ENCODE assay signal across 21 mouse cellular contexts in genomic region chr5:28704359-28704758, GRCm38 (mm10).
DNase-seq lines count a peak whose midpoint lies in the region; ATAC-seq lines count a peak whose summit lies in the region.
"Had no signal": no experiment of that assay in that cellular context is flagged by ENCODE, and none has a peak within 500 bp of the region (broad histone marks: within the 10 kb centered on the region; RNA-seq: fewer than 3 reads in every experiment).

No protein-coding gene starts in this region.

- H3K9me3 ChIP-seq in hindbrain, embryonic 12.5 days (replicated peaks), result no peaks in the 10 kb centered on the region
- H3K9me3 ChIP-seq: embryonic facial prominence, embryonic 10.5 days; forebrain, embryonic 10.5 days; forebrain, embryonic 15.5 days; heart, embryonic 10.5 days; hindbrain, embryonic 13.5 days had no signal

- no peak overlapping the region for H3K27ac ChIP-seq in hindbrain, embryonic 12.5 days
- H3K27ac ChIP-seq: embryonic facial prominence, embryonic 10.5 days; forebrain, embryonic 10.5 days; forebrain, embryonic 15.5 days; heart, embryonic 10.5 days; hindbrain, embryonic 13.5 days; hindbrain, postnatal 0 days had no signal

- H3K9ac ChIP-seq in hindbrain, embryonic 12.5 days, result no peak overlapping the region
- H3K9ac ChIP-seq: forebrain, embryonic 15.5 days; hindbrain, embryonic 13.5 days had no signal

- peak; percentile 38 for DNase-seq in right cerebral cortex, adult 18-20 months
- no peak for DNase-seq in right cerebral cortex, postnatal 4 days
- DNase-seq in frontal cortex, adult 2 months (ENCODE audit: extremely low spot score in 1 of 2, low spot score in 1 of 2), result peak; percentile 27 to 58
- DNase-seq in left cerebral cortex, postnatal 25 days (ENCODE audit: low spot score in 2 of 2), result peak; percentile 9 to 71
- DNase-seq in layer of hippocampus, adult 18-20 months (ENCODE audit: low spot score in 2 of 2), result no peak
- DNase-seq in thymus, postnatal 4 days, result no peak
- DNase-seq: adrenal gland, adult 2 months; adrenal gland, postnatal 25 days; cerebellum, adult 2 months; cerebellum, postnatal 10 days; gastrocnemius, postnatal 36 days; heart, adult 18-20 months; heart, postnatal 10 days; heart, postnatal 4 days had no signal

- intact Hi-C loops in left cerebral cortex, postnatal 25 days (cut with DNase I), result no loop called here

- H3K36me3 ChIP-seq in hindbrain, embryonic 12.5 days, result no peaks in the 10 kb centered on the region
- H3K36me3 ChIP-seq: embryonic facial prominence, embryonic 10.5 days; forebrain, embryonic 10.5 days; forebrain, embryonic 15.5 days; heart, embryonic 10.5 days; hindbrain, embryonic 13.5 days had no signal

- ATAC-seq in hindbrain, embryonic 12.5 days (ENCODE audit: low FRiP score), result no peak
- ATAC-seq: forebrain, embryonic 15.5 days; hindbrain, postnatal 0 days had no signal

- no peak overlapping the region for H3K4me2 ChIP-seq in hindbrain, embryonic 12.5 days (replicated peaks)
- H3K4me2 ChIP-seq: forebrain, embryonic 15.5 days; hindbrain, embryonic 13.5 days had no signal

- WGBS in hindbrain, embryonic 12.5 days, result 87% methylated on average over 1 of the region's 1 CpGs

- no peak overlapping the region for H3K4me3 ChIP-seq in hindbrain, embryonic 12.5 days
- H3K4me3 ChIP-seq: embryonic facial prominence, embryonic 10.5 days; forebrain, embryonic 10.5 days; forebrain, embryonic 15.5 days; heart, embryonic 10.5 days; hindbrain, embryonic 13.5 days had no signal

- no peaks in the 10 kb centered on the region for H3K27me3 ChIP-seq in hindbrain, embryonic 12.5 days
- H3K27me3 ChIP-seq: forebrain, embryonic 15.5 days; hindbrain, embryonic 13.5 days had no signal

- no peaks in the 10 kb centered on the region for H3K4me1 ChIP-seq in hindbrain, embryonic 12.5 days
- H3K4me1 ChIP-seq: embryonic facial prominence, embryonic 10.5 days; forebrain, embryonic 10.5 days; forebrain, embryonic 15.5 days; heart, embryonic 10.5 days; hindbrain, embryonic 13.5 days had no signal

Comparison
In these comparisons a context has a peak if more than half of its experiments do, and no peak if none do; other contexts are left out.
1. DNase-seq: peak in right cerebral cortex, adult 18-20 months (single experiment), frontal cortex, adult 2 months (2 of 2) and left cerebral cortex, postnatal 25 days (2 of 2); none in right cerebral cortex, postnatal 4 days (single experiment), layer of hippocampus, adult 18-20 months (0 of 2) and thymus, postnatal 4 days (single experiment).